Mouse (Mus musculus) kidney, adult 2 months (tissue): Measurements from ENCODE around the gene Duoxa2.
A peak's percentile ranks its signal among the peaks of the same experiment; 100 is the strongest.

ENCODE experiments used
- CTCF ChIP-seq: fragments of 200-500 bp; conservative IDR thresholded peaks from 2 replicates; pipeline ENCODE4 v1.5.1; 2011; ENCODE audit warnings: low read depth, mild to moderate bottlenecking, control low read depth, low read length, moderate library complexity, mixed read lengths; ENCODE audit not compliant: insufficient read depth, insufficient read length
- POLR2A ChIP-seq: fragments of 200-500 bp; IDR thresholded peaks from one replicate; pipeline ENCODE4 v1.6.1; 2011; ENCODE audit warnings: low read depth, low read length, control low read depth

DNA sequence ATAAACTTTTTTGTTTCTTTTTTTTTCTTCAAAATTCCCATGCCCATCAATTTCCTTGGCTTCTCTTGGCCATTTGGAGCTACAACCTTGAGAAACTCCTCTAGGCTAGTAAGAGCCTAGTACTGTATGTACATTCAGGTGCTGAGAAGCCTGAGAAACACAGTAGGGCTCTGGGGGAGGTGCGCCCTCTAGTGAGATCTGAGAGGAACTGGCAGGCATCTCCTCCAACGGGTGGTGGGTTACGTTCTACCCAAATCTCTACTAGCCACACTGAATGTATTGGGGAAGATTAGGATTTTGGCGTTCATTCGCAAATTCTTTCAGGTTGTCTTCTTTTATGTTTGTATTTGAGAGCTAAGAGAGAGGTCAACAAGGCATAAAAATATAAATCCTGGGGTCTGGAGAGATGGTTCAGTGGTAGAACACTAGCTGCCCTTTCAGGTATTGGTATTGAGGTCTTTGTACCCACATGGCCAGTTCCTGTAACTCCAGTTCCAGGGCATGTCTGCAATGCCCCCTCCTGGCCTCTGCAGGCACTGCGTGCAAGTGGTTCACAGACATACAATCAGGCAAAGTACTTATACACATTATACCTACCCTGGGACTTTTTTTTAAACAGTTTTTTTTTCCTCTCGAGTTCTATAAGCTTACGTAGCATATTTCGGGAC is 4.0 kb downstream of the Duoxa2 start:
- TF ChIP-seq POLR2A (no peak), CTCF (peak; percentile 87)
